Mouse (Mus musculus): ENCODE data around the gene Gpbp1l1. TPM values are rescaled to one million over a fixed set of nuclear protein-coding genes. Genes with fewer than 3 reads are reported as not detected.
A peak's percentile ranks its signal among the peaks of the same experiment; 100 is the strongest.

Gpbp1l1 gene
- polyA plus RNA-seq, 1 experiment, result 18.1 TPM

DNA sequence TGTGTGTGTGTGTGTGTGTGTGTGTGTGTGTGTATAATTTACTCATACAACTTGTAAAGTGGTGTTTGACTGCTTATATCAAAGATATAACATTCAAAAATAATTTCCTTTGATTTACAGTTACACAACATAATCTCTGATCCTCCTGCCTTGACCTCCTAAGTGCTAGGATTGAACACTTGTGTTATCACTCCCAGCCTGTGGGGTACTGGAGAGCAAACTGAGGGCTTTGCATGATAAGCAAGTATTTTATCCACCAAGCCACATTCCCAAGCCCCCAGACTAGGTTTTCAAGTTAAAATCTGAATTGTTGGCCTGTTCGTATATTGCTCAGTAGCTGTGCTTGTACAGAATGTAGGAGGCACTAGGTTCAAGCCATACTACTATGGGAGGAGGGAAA lies 7.0 kb upstream of the Gpbp1l1 start:
- Histone ChIP-seq H3K27me3 (ENCODE audit: control insufficient read depth, insufficient read depth, insufficient read length) (no peaks in the 10 kb centered on the region), H3K79me2 (ENCODE audit: control insufficient read depth, insufficient read depth) (peaks cover 10% of the 10 kb centered on the region), H3K36me3 (ENCODE audit: control insufficient read depth, insufficient read depth) (peaks cover 8% of the 10 kb centered on the region), H3ac (ENCODE audit: control insufficient read depth, insufficient read length) (no peak overlapping the region), H3K4me2 (ENCODE audit: low read depth) (no peak overlapping the region), H3K4me3 (no peak overlapping the region)
- TF ChIP-seq SRF (IDR thresholded peaks at IDR 0.05; ENCODE audit: control insufficient read depth, insufficient read length, low read depth), result no peak
- TF ChIP-seq POLR2A (IDR thresholded peaks at IDR 0.05; ENCODE audit: insufficient read length, low read depth), result no peak
- TF ChIP-seq REST (IDR thresholded peaks at IDR 0.05; ENCODE audit: insufficient read depth, insufficient read length), result no peak
- TF ChIP-seq POLR2AphosphoS2 (IDR thresholded peaks at IDR 0.05; ENCODE audit: insufficient read length, low read depth), result no peak
- TF ChIP-seq CEBPB (IDR thresholded peaks at IDR 0.05; ENCODE audit: insufficient read depth, poor library complexity, severe bottlenecking), result no peak

DNA sequence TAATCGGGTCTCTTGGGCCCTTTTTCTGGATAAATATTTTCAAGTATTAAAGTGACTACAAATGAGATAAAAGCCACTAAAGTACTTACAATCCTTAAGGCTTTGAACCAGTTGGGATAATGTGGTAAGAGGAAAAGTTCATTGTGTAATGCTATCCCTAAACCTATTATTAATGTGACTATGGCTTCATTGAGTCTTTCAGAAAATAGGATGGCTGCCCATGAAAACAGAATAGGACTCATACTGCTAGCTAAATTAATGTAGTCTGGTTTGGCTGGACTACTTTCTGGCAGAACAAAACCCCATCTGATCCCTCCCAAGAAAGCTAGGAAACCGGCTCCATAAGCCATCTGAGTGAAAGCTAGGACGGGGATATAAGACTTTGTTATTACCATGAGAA lies 4.4 kb upstream of the Gpbp1l1 start:
- H3ac ChIP-seq (ENCODE audit: control insufficient read depth, insufficient read length), result no peak overlapping the region
- no peak overlapping the region for H3K4me2 ChIP-seq (ENCODE audit: low read depth)
- TF ChIP-seq E2F4 (IDR thresholded peaks at IDR 0.05; ENCODE audit: insufficient read depth) (no peak), SRF (IDR thresholded peaks at IDR 0.05; ENCODE audit: control insufficient read depth, insufficient read length, low read depth) (no peak), MYOD1 (IDR thresholded peaks at IDR 0.05; ENCODE audit: control insufficient read depth in 1 of 3, insufficient read length in 2 of 3, low read depth in 2 of 3) (no peak), MAX (IDR thresholded peaks at IDR 0.05; ENCODE audit: low read depth) (no peak), REST (IDR thresholded peaks at IDR 0.05; ENCODE audit: insufficient read depth, insufficient read length) (no peak), POLR2AphosphoS2 (IDR thresholded peaks at IDR 0.05; ENCODE audit: insufficient read length, low read depth) (no peak), USF1 (IDR thresholded peaks at IDR 0.05; ENCODE audit: low read depth) (no peak), POLR2A (IDR thresholded peaks at IDR 0.05; ENCODE audit: insufficient read length, low read depth) (no peak), TCF12 (IDR thresholded peaks at IDR 0.05; ENCODE audit: insufficient read depth, poor library complexity, severe bottlenecking) (no peak), MYOG (IDR thresholded peaks at IDR 0.05; ENCODE audit: control insufficient read depth in 1 of 3, insufficient read depth in 1 of 3, insufficient read length in 2 of 3, low read depth in 2 of 3) (no peak), TCF3 (IDR thresholded peaks at IDR 0.05; ENCODE audit: insufficient read length, low read depth) (no peak), CEBPB (IDR thresholded peaks at IDR 0.05; ENCODE audit: insufficient read depth, poor library complexity, severe bottlenecking) (no peak)
- peaks cover 8% of the 10 kb centered on the region for H3K36me3 ChIP-seq (ENCODE audit: control insufficient read depth, insufficient read depth)
- H3K79me2 ChIP-seq (ENCODE audit: control insufficient read depth, insufficient read depth), result peaks cover 17% of the 10 kb centered on the region
- no peaks in the 10 kb centered on the region for H3K27me3 ChIP-seq (ENCODE audit: control insufficient read depth, insufficient read depth, insufficient read length)
- H3K4me3 ChIP-seq, result no peak overlapping the region

DNA sequence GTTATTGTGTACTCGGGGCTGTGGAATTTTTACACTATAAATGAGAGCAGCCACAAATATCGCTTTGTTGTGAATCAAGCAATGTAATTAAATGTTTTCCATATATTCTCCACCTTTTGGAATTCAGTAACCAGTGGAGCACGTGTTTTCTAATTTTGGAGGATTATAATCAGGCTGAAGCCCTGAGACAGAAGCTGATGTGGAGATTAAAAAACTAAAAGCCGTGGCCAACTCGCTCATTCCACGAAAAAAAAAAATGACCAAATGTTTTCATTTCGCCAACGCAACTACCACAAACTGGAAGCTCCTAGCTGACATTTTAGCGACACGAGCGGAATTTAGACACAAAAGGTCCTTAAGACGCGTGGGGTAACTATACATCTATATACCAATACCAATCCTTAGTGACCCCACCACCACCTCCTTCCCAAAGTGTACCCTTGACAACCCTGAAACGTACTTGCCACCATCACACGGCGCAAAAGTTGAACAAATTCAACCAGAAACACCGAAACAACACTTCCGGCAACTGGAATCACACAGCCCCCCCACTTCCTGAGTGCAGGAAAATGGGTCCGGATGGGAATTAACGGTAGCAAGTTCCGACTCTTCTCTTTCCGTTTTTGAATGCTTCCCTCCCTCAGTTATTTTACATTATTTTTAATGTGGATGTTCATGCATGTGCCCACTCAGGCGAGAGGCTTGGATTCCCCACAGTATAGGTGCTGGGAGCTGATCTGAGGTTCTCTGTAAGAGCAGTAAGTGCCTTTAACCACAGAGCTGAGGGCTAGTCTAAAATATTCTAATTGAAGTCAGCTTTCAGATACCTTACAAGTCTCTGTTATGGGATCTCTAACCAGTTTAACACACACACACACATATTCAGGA lies 1.8 kb upstream of the Gpbp1l1 start, which contains the start of gene Tmem69:
TSS of gene Tmem69 (minus strand) at position 524 of the 888 bp plus-strand sequence.
- Histone ChIP-seq H3K4me3 (peak within 1 kb of the TSS; percentile 66), H3K36me3 (ENCODE audit: control insufficient read depth, insufficient read depth) (peaks cover 8% of the 10 kb centered on the region), H3K27me3 (ENCODE audit: control insufficient read depth, insufficient read depth, insufficient read length) (no peaks in the 10 kb centered on the region), H3K79me2 (ENCODE audit: control insufficient read depth, insufficient read depth) (peaks cover 43% of the 10 kb centered on the region), H3K4me2 (ENCODE audit: low read depth) (peak within 1 kb of the TSS; percentile 92), H3ac (ENCODE audit: control insufficient read depth, insufficient read length) (peak within 1 kb of the TSS; percentile 46)
- peak; percentile 73 for TF ChIP-seq POLR2AphosphoS2 (IDR thresholded peaks at IDR 0.05; ENCODE audit: insufficient read length, low read depth)
- no peak for TF ChIP-seq MYOG (IDR thresholded peaks at IDR 0.05; ENCODE audit: control insufficient read depth in 1 of 3, insufficient read depth in 1 of 3, insufficient read length in 2 of 3, low read depth in 2 of 3)
- peak; percentile 45 for TF ChIP-seq MAX (IDR thresholded peaks at IDR 0.05; ENCODE audit: low read depth)
- peak; percentile 15 for TF ChIP-seq SRF (IDR thresholded peaks at IDR 0.05; ENCODE audit: control insufficient read depth, insufficient read length, low read depth)
- TF ChIP-seq REST (IDR thresholded peaks at IDR 0.05; ENCODE audit: insufficient read depth, insufficient read length), result no peak
- TF ChIP-seq POLR2A (IDR thresholded peaks at IDR 0.05; ENCODE audit: insufficient read length, low read depth), result peak; percentile 56

DNA sequence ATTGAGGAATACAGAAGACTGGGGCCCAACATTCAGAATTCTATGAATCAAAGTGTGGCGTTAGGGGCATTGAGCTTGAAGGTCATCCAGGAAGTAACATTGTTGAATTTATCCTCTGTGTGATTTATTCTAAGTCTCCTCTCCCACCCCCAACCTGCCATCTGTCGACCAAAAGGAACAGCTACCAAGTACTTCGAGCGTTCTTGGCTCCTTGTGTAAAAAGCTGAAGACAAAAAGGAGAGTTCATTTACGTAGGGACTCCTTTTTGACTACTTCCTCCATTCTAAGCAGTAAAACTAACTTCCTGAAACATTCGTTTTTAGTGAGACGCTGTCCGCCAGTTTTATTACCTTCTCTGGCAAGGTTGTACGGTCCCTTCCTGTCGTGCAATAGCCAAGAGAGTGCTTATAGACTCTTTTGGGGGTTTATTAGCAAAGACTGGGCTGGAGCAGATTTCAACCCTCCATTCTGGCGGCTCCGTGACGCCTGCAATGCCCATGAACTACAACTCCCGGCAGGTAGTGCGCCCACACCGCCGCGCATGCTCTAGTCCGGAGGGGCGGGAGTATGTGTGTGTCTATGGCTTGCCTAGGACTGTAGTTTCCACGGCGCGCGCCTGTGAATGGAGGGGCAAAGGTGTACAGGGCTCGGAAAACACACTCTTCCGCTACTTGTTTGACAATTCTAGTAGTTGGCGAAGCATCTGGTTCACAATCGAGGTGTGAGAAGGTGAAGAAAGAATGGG lies 725 bp upstream of the Gpbp1l1 start:
- peak; percentile 82 for TF ChIP-seq POLR2AphosphoS2 (IDR thresholded peaks at IDR 0.05; ENCODE audit: insufficient read length, low read depth)
- no peak for TF ChIP-seq MYOG (IDR thresholded peaks at IDR 0.05; ENCODE audit: control insufficient read depth in 1 of 3, insufficient read depth in 1 of 3, insufficient read length in 2 of 3, low read depth in 2 of 3)
- no peak for TF ChIP-seq TCF12 (IDR thresholded peaks at IDR 0.05; ENCODE audit: insufficient read depth, poor library complexity, severe bottlenecking)
- TF ChIP-seq TCF3 (IDR thresholded peaks at IDR 0.05; ENCODE audit: insufficient read length, low read depth), result no peak
- no peak for TF ChIP-seq REST (IDR thresholded peaks at IDR 0.05; ENCODE audit: insufficient read depth, insufficient read length)
- no peak for TF ChIP-seq USF1 (IDR thresholded peaks at IDR 0.05; ENCODE audit: low read depth)
- no peak for TF ChIP-seq MYOD1 (IDR thresholded peaks at IDR 0.05; ENCODE audit: control insufficient read depth in 1 of 3, insufficient read length in 2 of 3, low read depth in 2 of 3)
- no peak for TF ChIP-seq MAX (IDR thresholded peaks at IDR 0.05; ENCODE audit: low read depth)
- no peak for TF ChIP-seq CEBPB (IDR thresholded peaks at IDR 0.05; ENCODE audit: insufficient read depth, poor library complexity, severe bottlenecking)
- peak; percentile 33 for TF ChIP-seq SRF (IDR thresholded peaks at IDR 0.05; ENCODE audit: control insufficient read depth, insufficient read length, low read depth)
- TF ChIP-seq POLR2A (IDR thresholded peaks at IDR 0.05; ENCODE audit: insufficient read length, low read depth), result peak; percentile 63
- TF ChIP-seq E2F4 (IDR thresholded peaks at IDR 0.05; ENCODE audit: insufficient read depth), result no peak
- Histone ChIP-seq H3K4me2 (ENCODE audit: low read depth) (peak overlapping the region; percentile 92), H3K27me3 (ENCODE audit: control insufficient read depth, insufficient read depth, insufficient read length) (no peaks in the 10 kb centered on the region), H3K4me3 (peak overlapping the region; percentile 66), H3K79me2 (ENCODE audit: control insufficient read depth, insufficient read depth) (peaks cover 54% of the 10 kb centered on the region), H3K36me3 (ENCODE audit: control insufficient read depth, insufficient read depth) (peaks cover 8% of the 10 kb centered on the region), H3ac (ENCODE audit: control insufficient read depth, insufficient read length) (peak overlapping the region; percentile 46)

Measured in myocyte (in vitro differentiated cells).